Mouse (Mus musculus): ENCODE data around the gene Timm17a. TPM values are rescaled to one million over a fixed set of nuclear protein-coding genes. Genes with fewer than 3 reads are reported as not detected.
A peak's percentile ranks its signal among the peaks of the same experiment; 100 is the strongest.

The Timm17a gene
- polyA plus RNA-seq, 1 experiment from 2014 or later = 271 TPM

- no peak overlapping the region for H3K9ac ChIP-seq (ENCODE audit: low read depth, low read length)
- no peak overlapping the region for H3K27ac ChIP-seq (ENCODE audit: low read depth, low read length)
- H3K27me3 ChIP-seq (replicated peaks; ENCODE audit: control insufficient read depth, insufficient read depth, low read length) = no peaks in the 10 kb centered on the region
- peaks cover 4% of the 10 kb centered on the region; the same call in 1 of the 2 replicates for H3K4me1 ChIP-seq (replicated peaks; ENCODE audit: control insufficient read depth, insufficient read depth, low read length)
- H3K36me3 ChIP-seq (ENCODE audit: control insufficient read depth, insufficient read depth) = no peaks in the 10 kb centered on the region
- TF ChIP-seq CTCF (IDR thresholded peaks at IDR 0.05; ENCODE audit: low read depth) = no peak
- no peak overlapping the region for H3K4me2 ChIP-seq (replicated peaks; ENCODE audit: low read depth)
- WGBS = 62% methylated on average over 3 of the region's 3 CpGs
- H3K9me3 ChIP-seq (ENCODE audit: control insufficient read depth) = no peaks in the 10 kb centered on the region
- no peak overlapping the region for H3K4me3 ChIP-seq (ENCODE audit: low read depth, low read length)
- no peak for ATAC-seq
These were observed 33.3 kb upstream of the Timm17a start for GRCm38 (mm10) chr1:135346891-135347290.

GRCm38 (mm10) chr1:135344026-135344425 is 30.4 kb upstream of the Timm17a start:
- no peak overlapping the region for H3K4me2 ChIP-seq (replicated peaks; ENCODE audit: low read depth)
- no peak overlapping the region for H3K27ac ChIP-seq (ENCODE audit: low read depth, low read length)
- peaks cover 4% of the 10 kb centered on the region; the same call in 1 of the 2 replicates for H3K4me1 ChIP-seq (replicated peaks; ENCODE audit: control insufficient read depth, insufficient read depth, low read length)
- ATAC-seq = no peak
- no peak overlapping the region for H3K9ac ChIP-seq (ENCODE audit: low read depth, low read length)
- WGBS = 67% methylated on average over 4 of the region's 4 CpGs
- H3K27me3 ChIP-seq (replicated peaks; ENCODE audit: control insufficient read depth, insufficient read depth, low read length) = no peaks in the 10 kb centered on the region
- no peaks in the 10 kb centered on the region for H3K36me3 ChIP-seq (ENCODE audit: control insufficient read depth, insufficient read depth)
- TF ChIP-seq CTCF (IDR thresholded peaks at IDR 0.05; ENCODE audit: low read depth) = no peak
- H3K4me3 ChIP-seq (ENCODE audit: low read depth, low read length) = no peak overlapping the region
- no peaks in the 10 kb centered on the region for H3K9me3 ChIP-seq (ENCODE audit: control insufficient read depth)

GRCm38 (mm10) chr1:135341947-135342346 is 28.4 kb upstream of the Timm17a start:
- 65% methylated on average over 8 of the region's 8 CpGs for WGBS
- no peak for ATAC-seq

GRCm38 (mm10) chr1:135330578-135330977 is 17.0 kb upstream of the Timm17a start:
- Histone ChIP-seq H3K4me1 (replicated peaks; ENCODE audit: control insufficient read depth, insufficient read depth, low read length) (no peaks in the 10 kb centered on the region), H3K27me3 (replicated peaks; ENCODE audit: control insufficient read depth, insufficient read depth, low read length) (no peaks in the 10 kb centered on the region), H3K9me3 (ENCODE audit: control insufficient read depth) (no peaks in the 10 kb centered on the region), H3K4me2 (replicated peaks; ENCODE audit: low read depth) (no peak overlapping the region), H3K36me3 (ENCODE audit: control insufficient read depth, insufficient read depth) (no peaks in the 10 kb centered on the region), H3K9ac (ENCODE audit: low read depth, low read length) (no peak overlapping the region), H3K4me3 (ENCODE audit: low read depth, low read length) (no peak overlapping the region), H3K27ac (ENCODE audit: low read depth, low read length) (no peak overlapping the region)
- no peak for ATAC-seq
- 53% methylated on average over 6 of the region's 6 CpGs for WGBS
- TF ChIP-seq CTCF (IDR thresholded peaks at IDR 0.05; ENCODE audit: low read depth) = no peak

More at GRCm38 (mm10) chr1:135341947-135342346, 28.4 kb upstream of the Timm17a start:
- Histone ChIP-seq H3K4me3 (ENCODE audit: low read depth, low read length) (no peak overlapping the region), H3K9me3 (ENCODE audit: control insufficient read depth) (no peaks in the 10 kb centered on the region), H3K9ac (ENCODE audit: low read depth, low read length) (no peak overlapping the region), H3K27me3 (replicated peaks; ENCODE audit: control insufficient read depth, insufficient read depth, low read length) (no peaks in the 10 kb centered on the region), H3K27ac (ENCODE audit: low read depth, low read length) (no peak overlapping the region), H3K36me3 (ENCODE audit: control insufficient read depth, insufficient read depth) (no peaks in the 10 kb centered on the region), H3K4me1 (replicated peaks; ENCODE audit: control insufficient read depth, insufficient read depth, low read length) (peaks cover 2% of the 10 kb centered on the region; the same call in 1 of the 2 replicates), H3K4me2 (replicated peaks; ENCODE audit: low read depth) (no peak overlapping the region)
- no peak for TF ChIP-seq CTCF (IDR thresholded peaks at IDR 0.05; ENCODE audit: low read depth)

- no peak overlapping the region for H3K4me2 ChIP-seq (replicated peaks; ENCODE audit: low read depth)
- ATAC-seq = no peak
- no peak overlapping the region for H3K27ac ChIP-seq (ENCODE audit: low read depth, low read length)
- no peak overlapping the region for H3K4me3 ChIP-seq (ENCODE audit: low read depth, low read length)
- no peaks in the 10 kb centered on the region for H3K36me3 ChIP-seq (ENCODE audit: control insufficient read depth, insufficient read depth)
- H3K27me3 ChIP-seq (replicated peaks; ENCODE audit: control insufficient read depth, insufficient read depth, low read length) = no peaks in the 10 kb centered on the region; the same call in 1 of the 2 replicates
- TF ChIP-seq CTCF (IDR thresholded peaks at IDR 0.05; ENCODE audit: low read depth) = no peak
- H3K9ac ChIP-seq (ENCODE audit: low read depth, low read length) = no peak overlapping the region
- H3K9me3 ChIP-seq (ENCODE audit: control insufficient read depth) = no peaks in the 10 kb centered on the region
- 61% methylated on average over 5 of the region's 5 CpGs for WGBS
- no peaks in the 10 kb centered on the region for H3K4me1 ChIP-seq (replicated peaks; ENCODE audit: control insufficient read depth, insufficient read depth, low read length)
These were observed 14.8 kb upstream of the Timm17a start for GRCm38 (mm10) chr1:135328368-135328767.

GRCm38 (mm10) chr1:135325934-135326333 is 12.4 kb upstream of the Timm17a start:
- no peak overlapping the region for H3K9ac ChIP-seq (ENCODE audit: low read depth, low read length)

More at GRCm38 (mm10) chr1:135325934-135326333, 12.4 kb upstream of the Timm17a start:
- Histone ChIP-seq H3K9me3 (ENCODE audit: control insufficient read depth) (no peaks in the 10 kb centered on the region), H3K4me2 (replicated peaks; ENCODE audit: low read depth) (peak overlapping the region; percentile 44), H3K36me3 (ENCODE audit: control insufficient read depth, insufficient read depth) (no peaks in the 10 kb centered on the region), H3K4me1 (replicated peaks; ENCODE audit: control insufficient read depth, insufficient read depth, low read length) (no peaks in the 10 kb centered on the region), H3K27me3 (replicated peaks; ENCODE audit: control insufficient read depth, insufficient read depth, low read length) (no peaks in the 10 kb centered on the region; the same call in 1 of the 2 replicates), H3K27ac (ENCODE audit: low read depth, low read length) (no peak overlapping the region), H3K4me3 (ENCODE audit: low read depth, low read length) (peak overlapping the region; percentile 30)
- TF ChIP-seq CTCF (IDR thresholded peaks at IDR 0.05; ENCODE audit: low read depth) = no peak
- WGBS = 83% methylated on average over 2 of the region's 2 CpGs
- no peak for ATAC-seq

All from intestine, postnatal 0 days (tissue).